Mouse (Mus musculus) cortical plate, adult 2 months (tissue): Measurements from ENCODE around the gene Rhox13. TPM values are rescaled to one million over a fixed set of nuclear protein-coding genes. Genes with fewer than 3 reads are reported as not detected.
A peak's percentile ranks its signal among the peaks of the same experiment; 100 is the strongest.

Source experiments
- H3K27ac ChIP-seq: fragments of 200-500 bp; 2 replicates; pipeline ENCODE4 v1.5.1; 2012; ENCODE audit warnings: low read length, control low read depth, inconsistent platforms; ENCODE audit not compliant: insufficient read depth
- H3K4me1 ChIP-seq: fragments of 200-500 bp; 2 replicates; pipeline ENCODE4 v1.6.1; 2011; ENCODE audit warnings: low read length; ENCODE audit not compliant: control insufficient read depth, insufficient read depth
- H3K4me3 ChIP-seq: fragments of 200-500 bp; 2 replicates; pipeline ENCODE4 v1.5.1; 2011; ENCODE audit warnings: mild to moderate bottlenecking, low read length, control low read depth; ENCODE audit not compliant: insufficient read depth
- CTCF ChIP-seq: fragments of 200-500 bp; IDR thresholded peaks from 2 replicates; pipeline ENCODE4 v1.5.1; 2011; ENCODE audit warnings: mild to moderate bottlenecking, control low read depth, low read length; ENCODE audit not compliant: insufficient read depth; ENCODE audit errors: extremely low read depth
- POLR2A ChIP-seq: fragments of 200-500 bp; IDR thresholded peaks from 2 replicates; pipeline ENCODE4 v1.6.1; 2011; ENCODE audit warnings: mild to moderate bottlenecking, low read length, control low read depth; ENCODE audit not compliant: insufficient read depth; ENCODE audit errors: extremely low read depth
- polyA plus RNA-seq: library from polyadenylated mRNA; depleted of rRNA; stranded (reverse); fragments of >200 nt; gene quantifications from 2 replicates; pipeline ENCODE4 v1.2.3, GENCODE M21; 2012; rRNA removed

Rhox13 gene
- polyA plus RNA-seq, result not detected in 2 replicates

- Histone ChIP-seq H3K4me1 (no peaks in the 10 kb centered on the region), H3K27ac (no peak within 1 kb of the TSS), H3K4me3 (no peak within 1 kb of the TSS)
- TF ChIP-seq CTCF (no peak), POLR2A (no peak)
Measured at GRCm38 (mm10) chrX:38120982-38121381, at the start of gene Rhox13. TSS of gene Rhox13 (plus strand) at chrX:38121219.

- Histone ChIP-seq H3K4me3 (no peak overlapping the region), H3K4me1 (no peaks in the 10 kb centered on the region), H3K27ac (no peak overlapping the region)
- TF ChIP-seq POLR2A (no peak), CTCF (peak; percentile 55)
Measured at GRCm38 (mm10) chrX:38084226-38084625, 36.8 kb upstream of the Rhox13 start.

- no peaks in the 10 kb centered on the region for H3K4me1 ChIP-seq
- H3K27ac ChIP-seq, result no peak within 1 kb of the TSS
- no peak within 1 kb of the TSS for H3K4me3 ChIP-seq
- TF ChIP-seq POLR2A (no peak), CTCF (no peak)
Measured at GRCm38 (mm10) chrX:38085041-38085440, 36.0 kb upstream of the Rhox13 start, which contains the start of gene Rhox11. TSS of gene Rhox11 (minus strand) at chrX:38085141.

GRCm38 (mm10) chrX:38110807-38111206 lies 10.2 kb upstream of the Rhox13 start, which contains the start of gene Rhox12:
TSS of gene Rhox12 (minus strand) at chrX:38110907.
- H3K27ac ChIP-seq, result no peak within 1 kb of the TSS
- no peaks in the 10 kb centered on the region for H3K4me1 ChIP-seq
- TF ChIP-seq CTCF (no peak), POLR2A (no peak)
- H3K4me3 ChIP-seq, result no peak within 1 kb of the TSS

- no peak for TF ChIP-seq CTCF
- no peak for TF ChIP-seq POLR2A
- H3K27ac ChIP-seq, result no peak overlapping the region
- no peak overlapping the region for H3K4me3 ChIP-seq
- H3K4me1 ChIP-seq, result no peaks in the 10 kb centered on the region
Measured at GRCm38 (mm10) chrX:38121478-38121877, 459 bp downstream of the Rhox13 start.

- TF ChIP-seq CTCF (no peak), POLR2A (no peak)
- no peak overlapping the region for H3K4me3 ChIP-seq
- no peak overlapping the region for H3K27ac ChIP-seq
- no peaks in the 10 kb centered on the region for H3K4me1 ChIP-seq
Measured at GRCm38 (mm10) chrX:38159097-38159496, 38.1 kb downstream of the Rhox13 start.

GRCm38 (mm10) chrX:38165315-38165714 lies 44.3 kb downstream of the Rhox13 start:
- TF ChIP-seq CTCF (no peak), POLR2A (no peak)
- Histone ChIP-seq H3K4me3 (no peak overlapping the region), H3K4me1 (no peaks in the 10 kb centered on the region), H3K27ac (no peak overlapping the region)

- no peak overlapping the region for H3K4me3 ChIP-seq
- no peak for TF ChIP-seq CTCF
- no peak for TF ChIP-seq POLR2A
- no peak overlapping the region for H3K27ac ChIP-seq
- H3K4me1 ChIP-seq, result no peaks in the 10 kb centered on the region
Measured at GRCm38 (mm10) chrX:38166064-38166463, 45.0 kb downstream of the Rhox13 start.

- Histone ChIP-seq H3K4me1 (no peaks in the 10 kb centered on the region), H3K27ac (no peak overlapping the region), H3K4me3 (no peak overlapping the region)
- TF ChIP-seq CTCF (no peak), POLR2A (no peak)
Measured at GRCm38 (mm10) chrX:38166592-38166991, 45.6 kb downstream of the Rhox13 start.

Other genes starting within 250 kb of the Rhox13 start
- not detected in 2 replicates for gene Rhox8, start 242.3 kb upstream of the Rhox13 start, polyA plus RNA-seq
- not detected in 2 replicates for gene Rhox7b, start 224.0 kb upstream of the Rhox13 start, polyA plus RNA-seq
- gene Rhox9, start 219.4 kb upstream of the Rhox13 start, polyA plus RNA-seq, result not detected in 2 replicates
- not detected in 2 replicates for gene Btg1-ps1, start 102.4 kb upstream of the Rhox13 start, polyA plus RNA-seq
- gene Btg1-ps2, start 78.1 kb upstream of the Rhox13 start, polyA plus RNA-seq, result not detected in 2 replicates
- not detected in 2 replicates for gene Rhox10, start 54.7 kb upstream of the Rhox13 start, polyA plus RNA-seq
- not detected in 2 replicates for gene Rhox11, start 36.1 kb upstream of the Rhox13 start, polyA plus RNA-seq
- gene Rhox12, start 10.3 kb upstream of the Rhox13 start, polyA plus RNA-seq, result not detected in 2 replicates
- gene Zbtb33, start 68.6 kb downstream of the Rhox13 start, polyA plus RNA-seq, result 9.7 and 10.0 TPM in 2 replicates
- 8.8 and 10.1 TPM in 2 replicates for gene Tmem255a, start 131.2 kb downstream of the Rhox13 start, polyA plus RNA-seq
- not detected in 2 replicates for gene Atp1b4, start 195.0 kb downstream of the Rhox13 start, polyA plus RNA-seq